Mouse (Mus musculus): ENCODE results near the gene Lamc2. TPM values are rescaled to one million over a fixed set of nuclear protein-coding genes. Genes with fewer than 3 reads are reported as not detected.

Gene Lamc2
- polyA plus RNA-seq, 1 experiment from 2014 or later, result 10.0 TPM

DNA sequence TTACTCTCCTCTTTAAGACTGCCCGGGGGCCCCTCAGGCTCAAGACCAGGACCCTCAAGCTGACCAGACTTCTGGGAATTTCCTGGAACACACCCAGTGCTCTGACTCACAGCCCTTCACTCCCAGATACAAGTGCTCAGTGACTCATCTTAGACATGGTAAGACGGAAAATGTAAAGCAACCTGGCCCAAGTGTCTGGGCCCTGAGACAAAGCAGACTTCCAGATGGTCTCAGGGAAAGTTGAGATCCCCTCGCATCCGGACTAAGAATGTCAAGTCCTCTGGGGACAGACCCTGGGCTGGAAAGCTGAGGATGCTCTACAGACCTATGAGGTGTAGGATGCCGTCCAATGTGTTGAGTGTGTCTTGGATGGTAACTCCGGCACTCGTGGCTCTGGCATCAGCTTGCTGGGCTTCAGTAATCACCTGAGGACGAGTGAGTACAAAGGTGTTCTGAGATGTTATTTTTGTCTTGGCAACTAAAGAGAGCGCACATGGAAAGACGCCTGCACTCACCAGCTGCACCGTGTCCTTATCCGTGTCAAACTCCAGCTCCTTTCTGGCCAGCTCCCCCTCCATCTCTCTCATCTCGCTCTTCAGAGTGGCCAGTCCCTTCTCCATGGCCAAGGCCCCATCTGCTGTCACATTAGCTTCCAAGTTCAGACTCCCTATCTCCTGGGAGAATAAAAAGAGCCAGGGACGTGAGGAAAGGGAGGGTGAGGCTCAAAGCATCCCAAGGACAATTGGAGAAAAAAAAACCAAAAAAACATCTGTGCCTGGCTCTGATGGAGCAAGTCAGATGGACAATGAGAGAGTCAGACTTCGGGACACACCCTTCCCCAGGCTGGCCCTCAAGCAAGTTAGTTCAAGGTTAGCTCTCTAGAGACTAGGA lies 59.5 kb downstream of the Lamc2 start:
- no peak overlapping the region for H3K9ac ChIP-seq
- ATAC-seq (ENCODE audit: extremely low read depth, insufficient number of reproducible peaks, low FRiP score, low TSS enrichment), result 0 out of 2 replicates have a peak, but pooled peaks have one; percentile 35
- H3K4me3 ChIP-seq, result no peak overlapping the region
- H3K4me1 ChIP-seq, result peaks cover 51% of the 10 kb centered on the region
- no peaks in the 10 kb centered on the region for H3K9me3 ChIP-seq
- no peak overlapping the region for H3K4me2 ChIP-seq
- whole genome bisulfite sequencing, result 50% methylated on average over 15 of the region's 15 CpGs
- peaks cover 4% of the 10 kb centered on the region; the same call in 1 of the 2 replicates for H3K36me3 ChIP-seq
- no peaks in the 10 kb centered on the region for H3K27me3 ChIP-seq (replicated peaks)
- H3K27ac ChIP-seq (replicated peaks), result peak overlapping the region; percentile 26

DNA sequence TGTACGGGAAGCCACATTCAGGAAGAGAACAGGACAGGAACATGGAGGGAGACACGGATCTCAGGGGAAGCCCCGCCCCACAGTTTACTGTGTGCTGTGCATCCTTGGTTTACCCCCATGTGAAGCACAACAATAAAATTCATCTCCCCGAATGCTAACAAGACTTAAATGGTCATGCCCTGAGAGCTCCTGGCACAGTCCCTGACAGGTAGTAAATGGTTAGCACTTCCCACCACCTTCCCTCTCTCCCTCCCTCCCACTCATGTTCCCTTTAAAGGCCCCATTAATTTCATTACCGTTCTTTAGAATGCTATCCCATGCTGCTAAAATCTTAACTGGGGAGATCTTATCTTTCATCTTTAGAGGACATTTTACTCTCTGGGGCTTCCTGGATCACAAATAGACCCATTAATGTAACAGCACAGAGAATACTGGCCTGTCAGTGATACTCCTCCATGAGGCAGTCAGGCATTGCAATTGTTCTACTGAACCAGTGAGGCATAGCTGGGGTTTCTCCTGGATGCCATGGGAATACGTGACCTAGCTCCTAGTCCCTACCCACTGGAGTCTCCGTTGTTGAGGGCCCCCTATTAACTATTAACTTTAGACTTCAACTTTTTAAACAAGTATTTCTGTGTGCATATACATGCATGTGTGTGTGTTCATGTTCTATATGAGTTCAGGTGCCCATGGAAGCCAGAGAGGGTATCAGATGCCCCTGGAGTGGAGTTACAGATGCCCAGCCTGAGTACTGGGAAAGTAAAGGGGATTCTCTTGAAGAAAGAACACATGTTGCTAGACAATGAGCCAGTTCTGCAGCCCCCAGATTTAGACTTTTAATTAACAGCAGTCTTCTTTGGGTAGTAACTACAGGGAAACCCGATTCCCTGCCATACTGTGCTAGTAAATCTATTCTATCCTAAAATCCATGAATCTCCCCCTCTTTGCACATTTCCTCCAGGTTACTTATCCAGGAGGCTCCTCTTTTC lies 60.7 kb downstream of the Lamc2 start:
- H3K9me3 ChIP-seq, result no peaks in the 10 kb centered on the region
- no peak for ATAC-seq (ENCODE audit: extremely low read depth, insufficient number of reproducible peaks, low FRiP score, low TSS enrichment)
- no peaks in the 10 kb centered on the region for H3K27me3 ChIP-seq (replicated peaks)
- no peak overlapping the region for H3K4me2 ChIP-seq
- no peak overlapping the region for H3K4me3 ChIP-seq
- H3K27ac ChIP-seq (replicated peaks), result peak overlapping the region; percentile 26; the same call in 1 of the 2 replicates
- peaks cover 41% of the 10 kb centered on the region for H3K4me1 ChIP-seq
- no peak overlapping the region for H3K9ac ChIP-seq
- 69% methylated on average over 8 of the region's 8 CpGs for WGBS
- H3K36me3 ChIP-seq, result peaks cover 4% of the 10 kb centered on the region; the same call in 1 of the 2 replicates

- no peaks in the 10 kb centered on the region for H3K27me3 ChIP-seq (replicated peaks)
- H3K4me1 ChIP-seq, result peaks cover 31% of the 10 kb centered on the region
- ATAC-seq (ENCODE audit: extremely low read depth, insufficient number of reproducible peaks, low FRiP score, low TSS enrichment), result no peak
- no peak overlapping the region for H3K4me3 ChIP-seq
- H3K27ac ChIP-seq (replicated peaks), result no peak overlapping the region
- no peaks in the 10 kb centered on the region for H3K9me3 ChIP-seq
- 72% methylated on average over 5 of the region's 5 CpGs for WGBS
- peaks cover 4% of the 10 kb centered on the region; the same call in 1 of the 2 replicates for H3K36me3 ChIP-seq
- H3K9ac ChIP-seq, result no peak overlapping the region
- no peak overlapping the region for H3K4me2 ChIP-seq
Observed at GRCm38 (mm10) chr1:153124502-153124901, 61.7 kb downstream of the Lamc2 start.

- Histone ChIP-seq H3K4me2 (no peak overlapping the region), H3K27ac (replicated peaks) (no peak overlapping the region), H3K9me3 (no peaks in the 10 kb centered on the region), H3K4me3 (no peak overlapping the region), H3K27me3 (replicated peaks) (no peaks in the 10 kb centered on the region), H3K4me1 (peaks cover 17% of the 10 kb centered on the region), H3K9ac (no peak overlapping the region), H3K36me3 (peaks cover 4% of the 10 kb centered on the region; the same call in 1 of the 2 replicates)
- 91% methylated on average over 4 of the region's 4 CpGs for WGBS
- no peak for ATAC-seq (ENCODE audit: extremely low read depth, insufficient number of reproducible peaks, low FRiP score, low TSS enrichment)
Observed at GRCm38 (mm10) chr1:153122764-153123163, 63.5 kb downstream of the Lamc2 start.

DNA sequence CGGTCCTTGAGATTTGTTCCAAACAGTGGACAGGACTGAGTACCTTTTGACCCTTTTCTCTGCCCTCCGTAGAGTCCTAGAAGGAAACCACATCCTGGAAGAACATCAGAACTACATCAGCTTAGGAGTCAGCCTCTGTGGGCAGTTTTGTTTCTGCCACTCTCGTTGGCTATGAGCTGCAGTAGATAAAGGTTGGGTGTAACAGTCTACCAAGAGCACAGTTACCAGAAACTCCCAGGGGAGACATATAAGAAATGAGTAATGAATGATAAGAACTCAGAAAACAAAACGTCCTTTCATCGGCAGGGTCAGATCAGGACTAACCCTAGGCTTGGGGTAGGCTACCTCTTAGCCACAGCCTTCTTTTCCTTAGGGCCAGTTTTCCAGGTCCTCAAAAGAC lies 64.9 kb downstream of the Lamc2 start:
- H3K9ac ChIP-seq, result no peak overlapping the region
- peaks cover 2% of the 10 kb centered on the region for H3K4me1 ChIP-seq
- H3K36me3 ChIP-seq, result peaks cover 4% of the 10 kb centered on the region; the same call in 1 of the 2 replicates
- H3K4me3 ChIP-seq, result no peak overlapping the region
- no peak overlapping the region for H3K4me2 ChIP-seq
- H3K9me3 ChIP-seq, result no peaks in the 10 kb centered on the region
- no peak for ATAC-seq (ENCODE audit: extremely low read depth, insufficient number of reproducible peaks, low FRiP score, low TSS enrichment)
- WGBS, result 62% methylated on average over 5 of the region's 5 CpGs
- H3K27me3 ChIP-seq (replicated peaks), result no peaks in the 10 kb centered on the region
- H3K27ac ChIP-seq (replicated peaks), result no peak overlapping the region

GRCm38 (mm10) chr1:153120544-153120943 lies 65.7 kb downstream of the Lamc2 start:
- Histone ChIP-seq H3K27ac (replicated peaks) (no peak overlapping the region), H3K4me2 (no peak overlapping the region), H3K27me3 (replicated peaks) (no peaks in the 10 kb centered on the region), H3K9ac (no peak overlapping the region), H3K4me3 (no peak overlapping the region), H3K9me3 (no peaks in the 10 kb centered on the region), H3K36me3 (peaks cover 4% of the 10 kb centered on the region; the same call in 1 of the 2 replicates), H3K4me1 (no peaks in the 10 kb centered on the region)
- ATAC-seq (ENCODE audit: extremely low read depth, insufficient number of reproducible peaks, low FRiP score, low TSS enrichment), result no peak
- WGBS, result 64% methylated on average over 6 of the region's 6 CpGs

DNA sequence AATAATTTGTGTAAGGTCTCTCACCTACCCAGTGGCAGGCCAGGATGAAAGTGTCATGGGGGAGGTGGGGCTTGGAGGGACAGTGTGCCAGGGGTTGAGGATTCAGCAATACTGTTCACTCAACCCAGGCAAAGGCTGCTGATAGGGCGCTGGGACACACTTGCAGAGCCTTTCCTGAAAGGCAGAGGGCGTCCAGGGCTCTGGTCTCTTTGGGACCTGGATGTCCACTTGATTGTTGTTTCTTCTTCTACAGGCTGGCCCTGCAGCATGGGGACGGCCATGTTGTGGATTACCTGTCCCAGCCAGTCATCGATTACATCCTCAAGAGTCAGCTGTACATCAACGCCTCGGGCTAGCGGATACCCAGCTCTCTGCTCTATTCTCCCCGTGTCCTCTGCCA lies 70.9 kb downstream of the Lamc2 start:
- Histone ChIP-seq H3K9ac (no peak overlapping the region), H3K27me3 (replicated peaks) (no peaks in the 10 kb centered on the region), H3K4me3 (no peak overlapping the region), H3K36me3 (no peaks in the 10 kb centered on the region), H3K4me2 (no peak overlapping the region), H3K27ac (replicated peaks) (no peak overlapping the region), H3K4me1 (no peaks in the 10 kb centered on the region), H3K9me3 (no peaks in the 10 kb centered on the region)
- ATAC-seq (ENCODE audit: extremely low read depth, insufficient number of reproducible peaks, low FRiP score, low TSS enrichment), result no peak
- WGBS, result 77% methylated on average over 8 of the region's 8 CpGs

DNA sequence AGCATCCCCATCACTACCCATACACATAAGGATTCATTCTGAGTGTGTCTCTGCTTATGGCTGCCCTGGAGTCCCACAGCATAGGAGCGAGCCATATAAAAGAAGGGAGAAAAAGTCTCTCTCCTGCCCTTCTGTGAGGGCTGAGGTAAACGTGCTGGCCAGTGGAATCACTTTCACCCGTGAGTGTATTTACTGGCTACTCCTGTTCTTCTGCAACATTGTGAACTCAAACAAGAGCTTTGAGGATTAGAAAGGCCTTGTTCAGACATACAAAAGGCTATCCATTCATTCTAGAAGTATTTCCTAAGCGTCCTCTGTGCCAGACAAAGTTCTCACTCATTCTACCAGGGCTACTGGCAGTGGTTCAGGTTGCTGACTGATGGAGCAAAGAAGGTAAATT lies 74.7 kb downstream of the Lamc2 start:
- Histone ChIP-seq H3K4me3 (no peak overlapping the region), H3K27me3 (replicated peaks) (no peaks in the 10 kb centered on the region), H3K36me3 (no peaks in the 10 kb centered on the region), H3K9ac (no peak overlapping the region), H3K4me1 (peaks cover 9% of the 10 kb centered on the region), H3K9me3 (no peaks in the 10 kb centered on the region), H3K27ac (replicated peaks) (no peak overlapping the region), H3K4me2 (no peak overlapping the region)
- ATAC-seq (ENCODE audit: extremely low read depth, insufficient number of reproducible peaks, low FRiP score, low TSS enrichment), result no peak
- WGBS, result 72% methylated on average over 4 of the region's 4 CpGs

DNA sequence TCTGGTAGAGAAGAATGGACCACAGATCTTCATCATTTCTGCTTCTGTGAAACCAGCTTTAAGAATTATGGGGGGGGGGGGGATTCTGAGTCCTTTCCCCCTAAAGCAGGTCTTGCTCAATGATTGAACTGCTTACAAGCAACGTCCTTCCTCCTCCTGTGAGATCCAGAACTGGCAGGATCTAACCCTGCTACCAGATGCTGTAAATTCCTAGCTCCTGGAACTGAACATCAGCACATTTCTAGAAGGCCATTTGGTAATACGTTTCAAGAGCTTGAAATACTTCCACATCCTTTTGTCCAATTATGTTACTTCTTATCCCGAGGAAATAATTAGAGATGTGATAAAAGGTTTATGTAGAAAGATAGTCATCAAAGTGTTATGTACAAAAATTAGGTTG lies 76.4 kb downstream of the Lamc2 start:
- no peak for ATAC-seq (ENCODE audit: extremely low read depth, insufficient number of reproducible peaks, low FRiP score, low TSS enrichment)
- H3K4me1 ChIP-seq, result peaks cover 26% of the 10 kb centered on the region
- 51% methylated on average over 3 of the region's 3 CpGs for WGBS

GRCm38 (mm10) chr1:153109346-153109745 lies 76.9 kb downstream of the Lamc2 start:
- Histone ChIP-seq H3K27me3 (replicated peaks) (no peaks in the 10 kb centered on the region), H3K9ac (no peak overlapping the region), H3K4me2 (no peak overlapping the region), H3K27ac (replicated peaks) (no peak overlapping the region), H3K4me1 (peaks cover 28% of the 10 kb centered on the region), H3K9me3 (no peaks in the 10 kb centered on the region), H3K4me3 (no peak overlapping the region), H3K36me3 (no peaks in the 10 kb centered on the region)
- no peak for ATAC-seq (ENCODE audit: extremely low read depth, insufficient number of reproducible peaks, low FRiP score, low TSS enrichment)
- WGBS, result 69% methylated on average over 5 of the region's 5 CpGs

More for the DNA sequence above, 76.4 kb downstream of the Lamc2 start:
- Histone ChIP-seq H3K9me3 (no peaks in the 10 kb centered on the region), H3K4me2 (no peak overlapping the region), H3K27ac (replicated peaks) (no peak overlapping the region), H3K9ac (no peak overlapping the region), H3K27me3 (replicated peaks) (no peaks in the 10 kb centered on the region), H3K36me3 (no peaks in the 10 kb centered on the region), H3K4me3 (no peak overlapping the region)

DNA sequence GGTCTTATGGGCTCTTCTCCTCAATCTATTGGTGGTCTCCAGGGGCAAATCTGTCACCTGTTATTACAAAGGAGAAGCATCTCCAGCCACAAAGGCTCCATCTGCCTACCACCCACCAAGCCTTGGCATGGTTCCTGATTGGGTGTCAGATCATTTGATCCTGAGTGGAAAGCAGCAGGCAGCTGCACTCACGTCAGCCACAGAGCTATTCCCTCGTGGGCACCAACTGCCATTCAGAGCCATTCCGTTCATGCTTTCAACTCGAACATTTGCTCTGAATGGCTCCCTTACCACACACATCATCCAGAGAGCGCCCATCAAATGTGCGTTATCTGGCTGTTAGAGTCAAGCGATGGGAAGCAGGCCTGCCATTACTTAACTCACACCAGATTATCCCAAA lies 78.4 kb downstream of the Lamc2 start:
- Histone ChIP-seq H3K27ac (replicated peaks) (no peak overlapping the region), H3K4me3 (no peak overlapping the region), H3K4me1 (peaks cover 32% of the 10 kb centered on the region), H3K27me3 (replicated peaks) (no peaks in the 10 kb centered on the region), H3K4me2 (no peak overlapping the region), H3K36me3 (no peaks in the 10 kb centered on the region), H3K9ac (no peak overlapping the region), H3K9me3 (no peaks in the 10 kb centered on the region)
- WGBS, result 40% methylated on average over 7 of the region's 7 CpGs
- no peak for ATAC-seq (ENCODE audit: extremely low read depth, insufficient number of reproducible peaks, low FRiP score, low TSS enrichment)

Measured in heart, embryonic 13.5 days (tissue).